15 mouse cellular contexts compared by ENCODE assay signal in the genomic region with DNA sequence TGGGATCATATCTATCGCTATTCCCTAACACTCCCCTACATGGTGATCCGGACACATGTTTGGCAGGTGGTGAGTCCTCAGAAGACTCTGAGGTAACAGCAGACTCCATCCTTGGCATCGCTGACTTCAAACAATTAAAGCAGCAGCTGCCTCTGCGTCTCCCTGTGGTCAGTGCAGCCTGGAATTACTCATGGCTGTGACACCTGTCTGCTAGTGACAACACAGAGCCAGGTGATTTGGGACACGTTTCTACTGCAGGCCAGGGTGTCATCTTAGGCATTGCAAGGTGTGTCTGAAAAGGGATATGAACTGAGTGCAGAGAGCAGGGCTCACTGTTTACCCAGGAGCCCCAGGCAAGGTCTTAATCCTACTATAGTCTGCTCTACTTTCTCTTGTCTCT. TPM values are rescaled to one million over a fixed set of nuclear protein-coding genes. Genes with fewer than 3 reads are reported as not detected.
DNase-seq lines count a peak whose midpoint lies in the region; ATAC-seq lines count a peak whose summit lies in the region.
"Had no signal": no experiment of that assay in that cellular context is flagged by ENCODE, and none has a peak within 500 bp of the region (broad histone marks: within the 10 kb centered on the region; RNA-seq: fewer than 3 reads in every experiment).

No protein-coding gene starts in this region.

- H3K9me3 ChIP-seq in forebrain, embryonic 13.5 days (replicated peaks): no peaks in the 10 kb centered on the region
- H3K9me3 ChIP-seq in forebrain, embryonic 15.5 days: no peaks in the 10 kb centered on the region
- no peaks in the 10 kb centered on the region for H3K9me3 ChIP-seq in embryonic facial prominence, embryonic 12.5 days
- no peaks in the 10 kb centered on the region for H3K9me3 ChIP-seq in hindbrain, embryonic 15.5 days
- no peaks in the 10 kb centered on the region for H3K9me3 ChIP-seq in midbrain, embryonic 16.5 days (replicated peaks; ENCODE audit: control insufficient read depth, low read length, poor library complexity, severe bottlenecking)
- H3K9me3 ChIP-seq: G1E; heart, embryonic 12.5 days; kidney, embryonic 15.5 days; megakaryocyte, embryonic 14.5 days had no signal

- DNase-seq in retina, postnatal 1 day: no peak
- no peak for DNase-seq in lung, postnatal 10 days
- no peak for DNase-seq in adrenal gland, postnatal 10 days
- DNase-seq: adrenal gland, postnatal 25 days; lung, embryonic 14.5 days; right cerebral cortex, postnatal 14 days had no signal

- no peak for ATAC-seq in forebrain, embryonic 13.5 days
- no peak for ATAC-seq in forebrain, embryonic 15.5 days (replicated peaks)
- ATAC-seq in embryonic facial prominence, embryonic 12.5 days (ENCODE audit: insufficient number of reproducible peaks, insufficient read depth, low FRiP score, low TSS enrichment): no peak
- ATAC-seq in hindbrain, embryonic 15.5 days (ENCODE audit: low FRiP score, low read depth): peak; percentile 40; the same call in 1 of the 2 replicates
- 0 out of 2 replicates have a peak, but pooled peaks have one; percentile 17 for ATAC-seq in midbrain, embryonic 16.5 days

- no peak overlapping the region for H3K4me2 ChIP-seq in forebrain, embryonic 13.5 days
- H3K4me2 ChIP-seq in forebrain, embryonic 15.5 days (replicated peaks): no peak overlapping the region
- no peak overlapping the region for H3K4me2 ChIP-seq in embryonic facial prominence, embryonic 12.5 days (replicated peaks)
- H3K4me2 ChIP-seq in hindbrain, embryonic 15.5 days: no peak overlapping the region
- no peak overlapping the region for H3K4me2 ChIP-seq in midbrain, embryonic 16.5 days (ENCODE audit: low read length)
- H3K4me2 ChIP-seq: heart, embryonic 12.5 days; kidney, embryonic 15.5 days; lung, embryonic 14.5 days had no signal

- H3K4me1 ChIP-seq in forebrain, embryonic 13.5 days: peaks cover 12% of the 10 kb centered on the region; the same call in 1 of the 2 replicates
- 0 out of 2 replicates have a peak, but pooled peaks cover 6% of the 10 kb centered on the region for H3K4me1 ChIP-seq in forebrain, embryonic 15.5 days
- peaks cover 22% of the 10 kb centered on the region for H3K4me1 ChIP-seq in embryonic facial prominence, embryonic 12.5 days
- peaks cover 26% of the 10 kb centered on the region for H3K4me1 ChIP-seq in hindbrain, embryonic 15.5 days (replicated peaks)
- H3K4me1 ChIP-seq in midbrain, embryonic 16.5 days (ENCODE audit: control insufficient read depth, insufficient read depth, low read length): peaks cover 15% of the 10 kb centered on the region
- H3K4me1 ChIP-seq: megakaryocyte, embryonic 14.5 days had no signal

- no peaks in the 10 kb centered on the region for H3K36me3 ChIP-seq in forebrain, embryonic 13.5 days (ENCODE audit: poor library complexity, severe bottlenecking)
- no peaks in the 10 kb centered on the region for H3K36me3 ChIP-seq in forebrain, embryonic 15.5 days
- H3K36me3 ChIP-seq in embryonic facial prominence, embryonic 12.5 days: no peaks in the 10 kb centered on the region
- H3K36me3 ChIP-seq in hindbrain, embryonic 15.5 days: no peaks in the 10 kb centered on the region
- H3K36me3 ChIP-seq in midbrain, embryonic 16.5 days (ENCODE audit: control insufficient read depth, insufficient read depth, low read length): no peaks in the 10 kb centered on the region
- H3K36me3 ChIP-seq: G1E; heart, embryonic 12.5 days; kidney, embryonic 15.5 days had no signal

- H3K27ac ChIP-seq in forebrain, embryonic 13.5 days: peak overlapping the region; percentile 57; the same call in 1 of the 2 replicates
- no peak overlapping the region for H3K27ac ChIP-seq in forebrain, embryonic 15.5 days (replicated peaks)
- H3K27ac ChIP-seq in embryonic facial prominence, embryonic 12.5 days: 0 out of 2 replicates have a peak overlapping the region, but pooled peaks have one; percentile 24
- peak overlapping the region; percentile 71 for H3K27ac ChIP-seq in hindbrain, embryonic 15.5 days (replicated peaks)
- H3K27ac ChIP-seq in midbrain, embryonic 16.5 days (ENCODE audit: low read length): peak overlapping the region; percentile 66
- H3K27ac ChIP-seq: kidney, embryonic 15.5 days had no signal

- H3K9ac ChIP-seq in forebrain, embryonic 13.5 days: no peak overlapping the region
- no peak overlapping the region for H3K9ac ChIP-seq in forebrain, embryonic 15.5 days (replicated peaks)
- no peak overlapping the region for H3K9ac ChIP-seq in embryonic facial prominence, embryonic 12.5 days
- no peak overlapping the region for H3K9ac ChIP-seq in hindbrain, embryonic 15.5 days
- 0 out of 2 replicates have a peak overlapping the region, but pooled peaks have one; percentile 1 for H3K9ac ChIP-seq in midbrain, embryonic 16.5 days (ENCODE audit: low read depth, low read length)
- H3K9ac ChIP-seq: heart, embryonic 12.5 days; kidney, embryonic 15.5 days; lung, embryonic 14.5 days had no signal

- no peak overlapping the region for H3K4me3 ChIP-seq in forebrain, embryonic 13.5 days
- H3K4me3 ChIP-seq in forebrain, embryonic 15.5 days: no peak overlapping the region
- H3K4me3 ChIP-seq in embryonic facial prominence, embryonic 12.5 days: no peak overlapping the region
- no peak overlapping the region for H3K4me3 ChIP-seq in hindbrain, embryonic 15.5 days
- H3K4me3 ChIP-seq in midbrain, embryonic 16.5 days (ENCODE audit: low read depth, low read length): no peak overlapping the region
- H3K4me3 ChIP-seq: heart, embryonic 12.5 days; kidney, embryonic 15.5 days; megakaryocyte, embryonic 14.5 days had no signal

- H3K27me3 ChIP-seq in forebrain, embryonic 13.5 days: no peaks in the 10 kb centered on the region
- no peaks in the 10 kb centered on the region for H3K27me3 ChIP-seq in forebrain, embryonic 15.5 days
- no peaks in the 10 kb centered on the region for H3K27me3 ChIP-seq in embryonic facial prominence, embryonic 12.5 days
- no peaks in the 10 kb centered on the region for H3K27me3 ChIP-seq in hindbrain, embryonic 15.5 days
- H3K27me3 ChIP-seq in midbrain, embryonic 16.5 days (ENCODE audit: control insufficient read depth, insufficient read depth, low read depth, low read length): no peaks in the 10 kb centered on the region
- H3K27me3 ChIP-seq: heart, embryonic 12.5 days; kidney, embryonic 15.5 days had no signal

- WGBS in forebrain, embryonic 13.5 days: 56% methylated on average over 5 of the region's 5 CpGs
- 49% methylated on average over 5 of the region's 5 CpGs for WGBS in forebrain, embryonic 15.5 days
- WGBS in embryonic facial prominence, embryonic 12.5 days: 34% methylated on average over 5 of the region's 5 CpGs
- whole genome bisulfite sequencing in hindbrain, embryonic 15.5 days: 35% methylated on average over 5 of the region's 5 CpGs
- 27% methylated on average over 5 of the region's 5 CpGs for WGBS in midbrain, embryonic 16.5 days

RNA-seq across cellular contexts. Expression of a gene that starts 58.8 kb away (rescaled TPM):
- polyA plus RNA-seq in forebrain, embryonic 13.5 days (2015; fragmentation: Nextera tagmentation; extraction: Ambion mirVana): 13.7 TPM in 2 replicates
- 16.2 and 17.3 TPM in 2 replicates for polyA plus RNA-seq in forebrain, embryonic 15.5 days (2015; fragmentation: Nextera tagmentation; extraction: Ambion mirVana)
- polyA plus RNA-seq in embryonic facial prominence, embryonic 12.5 days (2016; fragmentation: Nextera tagmentation; extraction: Ambion mirVana): 26.9 and 27.8 TPM in 2 replicates
- 29.0 and 31.7 TPM in 2 replicates for polyA plus RNA-seq in hindbrain, embryonic 15.5 days (2015; fragmentation: Nextera tagmentation; extraction: Ambion mirVana)
- 22.1 and 22.7 TPM in 2 replicates for polyA plus RNA-seq in midbrain, embryonic 16.5 days (2015; fragmentation: Nextera tagmentation; extraction: Ambion mirVana)
- total RNA-seq in adrenal gland, postnatal 10 days (2021): 100 to 1,000 TPM in 1 of 2 experiments, 10 to 100 TPM in 1; 32.3 to 159 TPM
- polyA plus RNA-seq: G1E had no signal

Comparison
In these comparisons a context has a peak if more than half of its experiments do, and no peak if none do; other contexts are left out.
1. ATAC-seq: peak in hindbrain, embryonic 15.5 days (single experiment) and midbrain, embryonic 16.5 days (single experiment); none in forebrain, embryonic 13.5 days (single experiment), forebrain, embryonic 15.5 days (single experiment) and embryonic facial prominence, embryonic 12.5 days (single experiment).